Mouse (Mus musculus): ENCODE measurements around the gene Fam227a. TPM values are rescaled to one million over a fixed set of nuclear protein-coding genes. Genes with fewer than 3 reads are reported as not detected.
"Not testable (repeated sequence)": the region's sequence is repeated elsewhere in the genome, so short reads cannot be mapped to it uniquely, and the experiment has no call there.

The Fam227a gene
- polyA plus RNA-seq, 1 experiment from 2014 or later = 5.6 TPM

- Histone ChIP-seq H3K9ac (no peak overlapping the region), H3K27me3 (no peaks in the 10 kb centered on the region), H3K27ac (no peak overlapping the region), H3K4me1 (replicated peaks) (peaks cover 58% of the 10 kb centered on the region), H3K36me3 (peaks cover 7% of the 10 kb centered on the region), H3K4me3 (no peak overlapping the region), H3K9me3 (no peaks in the 10 kb centered on the region), H3K4me2 (no peak overlapping the region)
- 90% methylated on average over 4 of the region's 4 CpGs for WGBS
- no peak for ATAC-seq (ENCODE audit: low FRiP score)
Measured at GRCm38 (mm10) chr15:79681973-79682372, 23.2 kb upstream of the Fam227a start.

- Histone ChIP-seq H3K4me2 (no peak overlapping the region), H3K9ac (no peak overlapping the region), H3K4me3 (no peak overlapping the region), H3K27ac (no peak overlapping the region), H3K27me3 (no peaks in the 10 kb centered on the region), H3K36me3 (peaks cover 46% of the 10 kb centered on the region), H3K9me3 (no peaks in the 10 kb centered on the region), H3K4me1 (replicated peaks) (peaks cover 21% of the 10 kb centered on the region)
- WGBS = 83% methylated on average over 2 of the region's 2 CpGs
- no peak for ATAC-seq (ENCODE audit: low FRiP score)
Measured at GRCm38 (mm10) chr15:79677936-79678335, 19.2 kb upstream of the Fam227a start.

GRCm38 (mm10) chr15:79671828-79672348, 13.1 kb upstream of the Fam227a start:
- H3K4me2 ChIP-seq = peak overlapping the region; percentile 78
- not testable (repeated sequence) for H3K27ac ChIP-seq; H3K9me3 ChIP-seq; H3K27me3 ChIP-seq; H3K4me1 ChIP-seq (replicated peaks); H3K9ac ChIP-seq; ATAC-seq (ENCODE audit: low FRiP score)
- H3K36me3 ChIP-seq = peaks cover 58% of the 10 kb centered on the region
- WGBS = 87% methylated on average over 11 of the region's 11 CpGs
- peak overlapping the region; percentile 93 for H3K4me3 ChIP-seq

GRCm38 (mm10) chr15:79670972-79671299, 12.2 kb upstream of the Fam227a start:
- peaks cover 58% of the 10 kb centered on the region for H3K36me3 ChIP-seq
- peak overlapping the region; percentile 44; the same call in 1 of the 2 replicates for H3K27ac ChIP-seq
- no peaks in the 10 kb centered on the region for H3K9me3 ChIP-seq
- H3K9ac ChIP-seq = peak overlapping the region; percentile 86
- no peaks in the 10 kb centered on the region for H3K27me3 ChIP-seq
- H3K4me2 ChIP-seq = peak overlapping the region; percentile 78
- peak overlapping the region; percentile 93 for H3K4me3 ChIP-seq
- WGBS = under 1% methylated on average over 37 of the region's 37 CpGs
- peak; percentile 70 for ATAC-seq (ENCODE audit: low FRiP score)
- H3K4me1 ChIP-seq (replicated peaks) = peaks cover 7% of the 10 kb centered on the region

- WGBS = 20% methylated on average over 33 of the region's 33 CpGs
- Histone ChIP-seq H3K36me3 (peaks cover 60% of the 10 kb centered on the region), H3K4me1 (replicated peaks) (peaks cover 7% of the 10 kb centered on the region)
Measured at GRCm38 (mm10) chr15:79670249-79670971, 11.7 kb upstream of the Fam227a start, which contains the start of gene Tomm22. TSS of gene Tomm22 (plus strand) at chr15:79670861.

GRCm38 (mm10) chr15:79669195-79669594, 10.4 kb upstream of the Fam227a start:
- no peak overlapping the region for H3K27ac ChIP-seq
- H3K4me1 ChIP-seq (replicated peaks) = peaks cover 7% of the 10 kb centered on the region
- ATAC-seq (ENCODE audit: low FRiP score) = no peak
- H3K9ac ChIP-seq = no peak overlapping the region
- H3K4me3 ChIP-seq = no peak overlapping the region
- 77% methylated on average over 10 of the region's 10 CpGs for WGBS
- no peaks in the 10 kb centered on the region for H3K9me3 ChIP-seq
- no peak overlapping the region for H3K4me2 ChIP-seq
- H3K36me3 ChIP-seq = peaks cover 53% of the 10 kb centered on the region
- H3K27me3 ChIP-seq = no peaks in the 10 kb centered on the region

More at GRCm38 (mm10) chr15:79670249-79670971, 11.7 kb upstream of the Fam227a start, which contains the start of gene Tomm22:
- peak within 1 kb of the TSS; percentile 86 for H3K9ac ChIP-seq
- H3K4me3 ChIP-seq = peak within 1 kb of the TSS; percentile 93
- H3K27me3 ChIP-seq = no peaks in the 10 kb centered on the region
- H3K4me2 ChIP-seq = peak within 1 kb of the TSS; percentile 78
- peak within 1 kb of the TSS; percentile 44; the same call in 1 of the 2 replicates for H3K27ac ChIP-seq
- peak; percentile 97 for ATAC-seq (ENCODE audit: low FRiP score)
- H3K9me3 ChIP-seq = no peaks in the 10 kb centered on the region

GRCm38 (mm10) chr15:79664666-79665065, 5.9 kb upstream of the Fam227a start:
- Histone ChIP-seq H3K9me3 (peaks cover 3% of the 10 kb centered on the region; the same call in 1 of the 2 replicates), H3K27ac (no peak overlapping the region), H3K9ac (no peak overlapping the region), H3K27me3 (no peaks in the 10 kb centered on the region), H3K4me3 (no peak overlapping the region), H3K4me2 (no peak overlapping the region), H3K36me3 (peaks cover 64% of the 10 kb centered on the region), H3K4me1 (replicated peaks) (peaks cover 6% of the 10 kb centered on the region)
- 96% methylated on average over 8 of the region's 8 CpGs for WGBS
- ATAC-seq (ENCODE audit: low FRiP score) = no peak

GRCm38 (mm10) chr15:79661852-79662251, 3.1 kb upstream of the Fam227a start:
- H3K36me3 ChIP-seq = peaks cover 48% of the 10 kb centered on the region
- WGBS = 76% methylated on average over 4 of the region's 4 CpGs

GRCm38 (mm10) chr15:79657837-79658530, 772 bp downstream of the Fam227a start:
- H3K4me2 ChIP-seq = peak overlapping the region; percentile 71
- peak overlapping the region; percentile 93 for H3K4me3 ChIP-seq
- H3K9me3 ChIP-seq = peaks cover 3% of the 10 kb centered on the region; the same call in 1 of the 2 replicates
- peak overlapping the region; percentile 98 for H3K27ac ChIP-seq
- ATAC-seq (ENCODE audit: low FRiP score) = 0 out of 2 replicates have a peak, but pooled peaks have one; percentile 10
- peaks cover 32% of the 10 kb centered on the region for H3K36me3 ChIP-seq
- 5% methylated on average over 16 of the region's 16 CpGs for WGBS
- H3K4me1 ChIP-seq (replicated peaks) = peaks cover 20% of the 10 kb centered on the region
- no peaks in the 10 kb centered on the region for H3K27me3 ChIP-seq
- peak overlapping the region; percentile 94 for H3K9ac ChIP-seq

More at GRCm38 (mm10) chr15:79661852-79662251, 3.1 kb upstream of the Fam227a start:
- no peak overlapping the region for H3K9ac ChIP-seq
- peaks cover 3% of the 10 kb centered on the region; the same call in 1 of the 2 replicates for H3K9me3 ChIP-seq
- H3K4me1 ChIP-seq (replicated peaks) = peaks cover 12% of the 10 kb centered on the region
- no peak overlapping the region for H3K4me2 ChIP-seq
- H3K27me3 ChIP-seq = no peaks in the 10 kb centered on the region
- H3K27ac ChIP-seq = no peak overlapping the region
- H3K4me3 ChIP-seq = no peak overlapping the region
- ATAC-seq (ENCODE audit: low FRiP score) = no peak

GRCm38 (mm10) chr15:79656451-79656850, 2.3 kb downstream of the Fam227a start:
- H3K4me3 ChIP-seq = no peak overlapping the region
- no peak for ATAC-seq (ENCODE audit: low FRiP score)
- WGBS = 86% methylated on average over 14 of the region's 14 CpGs
- H3K36me3 ChIP-seq = peaks cover 30% of the 10 kb centered on the region
- H3K9ac ChIP-seq = no peak overlapping the region
- H3K9me3 ChIP-seq = no peaks in the 10 kb centered on the region
- H3K4me2 ChIP-seq = no peak overlapping the region
- no peaks in the 10 kb centered on the region for H3K27me3 ChIP-seq
- no peak overlapping the region for H3K27ac ChIP-seq
- H3K4me1 ChIP-seq (replicated peaks) = peaks cover 20% of the 10 kb centered on the region

GRCm38 (mm10) chr15:79651481-79651880, 7.3 kb downstream of the Fam227a start:
- Histone ChIP-seq H3K9me3 (no peaks in the 10 kb centered on the region), H3K4me2 (no peak overlapping the region), H3K27me3 (no peaks in the 10 kb centered on the region), H3K36me3 (peaks cover 63% of the 10 kb centered on the region), H3K27ac (no peak overlapping the region), H3K9ac (no peak overlapping the region), H3K4me3 (no peak overlapping the region), H3K4me1 (replicated peaks) (peaks cover 5% of the 10 kb centered on the region; the same call in 1 of the 2 replicates)
- 80% methylated on average over 4 of the region's 4 CpGs for WGBS
- ATAC-seq (ENCODE audit: low FRiP score) = no peak

- no peak overlapping the region for H3K9ac ChIP-seq
- ATAC-seq (ENCODE audit: low FRiP score) = no peak
- H3K27me3 ChIP-seq = no peaks in the 10 kb centered on the region
- peaks cover 66% of the 10 kb centered on the region for H3K36me3 ChIP-seq
- no peak overlapping the region for H3K4me3 ChIP-seq
- H3K4me1 ChIP-seq (replicated peaks) = no peaks in the 10 kb centered on the region
- no peak overlapping the region for H3K27ac ChIP-seq
- H3K4me2 ChIP-seq = no peak overlapping the region
- H3K9me3 ChIP-seq = no peaks in the 10 kb centered on the region
Measured at GRCm38 (mm10) chr15:79650569-79650968, 8.2 kb downstream of the Fam227a start.
